Mouse (Mus musculus): Measurements from ENCODE around the gene Nlrp4f. TPM values are rescaled to one million over a fixed set of nuclear protein-coding genes. Genes with fewer than 3 reads are reported as not detected.
A peak's percentile ranks its signal among the peaks of the same experiment; 100 is the strongest.

Gene Nlrp4f
- polyA plus RNA-seq (2014; fragmentation: Nextera tagmentation; extraction: Ambion mirVana): not detected in 2 replicates

GRCm38 (mm10) chr13:65205877-65206276, at the start of gene Nlrp4f:
TSS of gene Nlrp4f (minus strand) at chr13:65205977.
- H3K9me3 ChIP-seq (ENCODE audit: control insufficient read depth, low read depth, low read length): no peaks in the 10 kb centered on the region
- WGBS: 79% methylated on average over 10 of the region's 10 CpGs
- no peak within 1 kb of the TSS for H3K4me3 ChIP-seq (ENCODE audit: low read depth, low read length)
- no peak within 1 kb of the TSS for H3K9ac ChIP-seq (replicated peaks; ENCODE audit: low read depth, low read length)
- no peaks in the 10 kb centered on the region for H3K4me1 ChIP-seq (ENCODE audit: control insufficient read depth, insufficient read depth, low read length)
- no peaks in the 10 kb centered on the region for H3K27me3 ChIP-seq (ENCODE audit: control insufficient read depth, insufficient read depth, low read length)
- no peaks in the 10 kb centered on the region for H3K36me3 ChIP-seq (ENCODE audit: control insufficient read depth, insufficient read depth, low read length)
- no peak within 1 kb of the TSS for H3K27ac ChIP-seq (ENCODE audit: low read length)
- ATAC-seq (ENCODE audit: insufficient number of reproducible peaks, insufficient read depth, low FRiP score, low read depth): no peak
- no peak within 1 kb of the TSS for H3K4me2 ChIP-seq (replicated peaks; ENCODE audit: low read depth, low read length)

DNA sequence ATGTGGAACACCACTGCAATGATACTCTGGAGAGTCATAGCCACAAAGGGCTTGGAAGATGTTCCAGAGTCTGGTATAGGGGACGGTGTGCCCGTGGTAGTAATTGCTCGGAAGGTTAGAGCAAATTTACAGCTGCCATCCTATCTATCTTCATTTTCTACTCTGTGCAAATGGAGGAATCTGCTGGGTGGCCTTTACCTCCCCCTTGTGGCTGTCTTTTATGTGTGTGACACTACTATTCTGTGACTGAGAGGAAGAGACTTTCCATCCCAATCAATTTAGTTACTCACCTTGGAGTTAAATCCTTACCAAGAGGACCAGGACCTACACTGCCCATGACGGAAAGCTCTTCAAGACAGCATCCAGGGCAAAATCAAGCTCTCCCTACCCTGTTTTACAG, 37.5 kb upstream of the Nlrp4f start:
- no peak overlapping the region for H3K9ac ChIP-seq (replicated peaks; ENCODE audit: low read depth, low read length)
- H3K27me3 ChIP-seq (ENCODE audit: control insufficient read depth, insufficient read depth, low read length): no peaks in the 10 kb centered on the region
- peaks cover 6% of the 10 kb centered on the region; the same call in 1 of the 2 replicates for H3K4me1 ChIP-seq (ENCODE audit: control insufficient read depth, insufficient read depth, low read length)
- H3K9me3 ChIP-seq (ENCODE audit: control insufficient read depth, low read depth, low read length): peaks cover 11% of the 10 kb centered on the region; the same call in 1 of the 2 replicates
- H3K4me2 ChIP-seq (replicated peaks; ENCODE audit: low read depth, low read length): no peak overlapping the region
- no peaks in the 10 kb centered on the region for H3K36me3 ChIP-seq (ENCODE audit: control insufficient read depth, insufficient read depth, low read length)
- 93% methylated on average over 4 of the region's 4 CpGs for WGBS
- no peak overlapping the region for H3K4me3 ChIP-seq (ENCODE audit: low read depth, low read length)
- no peak overlapping the region for H3K27ac ChIP-seq (ENCODE audit: low read length)
- no peak for ATAC-seq (ENCODE audit: insufficient number of reproducible peaks, insufficient read depth, low FRiP score, low read depth)

GRCm38 (mm10) chr13:65242319-65242787, 36.6 kb upstream of the Nlrp4f start:
- Histone ChIP-seq H3K4me2 (replicated peaks; ENCODE audit: low read depth, low read length) (peak overlapping the region; percentile 99), H3K27me3 (ENCODE audit: control insufficient read depth, insufficient read depth, low read length) (no peaks in the 10 kb centered on the region), H3K4me3 (ENCODE audit: low read depth, low read length) (peak overlapping the region; percentile 75), H3K9me3 (ENCODE audit: control insufficient read depth, low read depth, low read length) (peaks cover 11% of the 10 kb centered on the region; the same call in 1 of the 2 replicates), H3K9ac (replicated peaks; ENCODE audit: low read depth, low read length) (no peak overlapping the region; the same call in 1 of the 2 replicates), H3K4me1 (ENCODE audit: control insufficient read depth, insufficient read depth, low read length) (peaks cover 6% of the 10 kb centered on the region; the same call in 1 of the 2 replicates), H3K27ac (ENCODE audit: low read length) (no peak overlapping the region), H3K36me3 (ENCODE audit: control insufficient read depth, insufficient read depth, low read length) (no peaks in the 10 kb centered on the region)
- WGBS: 26% methylated on average over 27 of the region's 27 CpGs
- ATAC-seq (ENCODE audit: insufficient number of reproducible peaks, insufficient read depth, low FRiP score, low read depth): no peak

DNA sequence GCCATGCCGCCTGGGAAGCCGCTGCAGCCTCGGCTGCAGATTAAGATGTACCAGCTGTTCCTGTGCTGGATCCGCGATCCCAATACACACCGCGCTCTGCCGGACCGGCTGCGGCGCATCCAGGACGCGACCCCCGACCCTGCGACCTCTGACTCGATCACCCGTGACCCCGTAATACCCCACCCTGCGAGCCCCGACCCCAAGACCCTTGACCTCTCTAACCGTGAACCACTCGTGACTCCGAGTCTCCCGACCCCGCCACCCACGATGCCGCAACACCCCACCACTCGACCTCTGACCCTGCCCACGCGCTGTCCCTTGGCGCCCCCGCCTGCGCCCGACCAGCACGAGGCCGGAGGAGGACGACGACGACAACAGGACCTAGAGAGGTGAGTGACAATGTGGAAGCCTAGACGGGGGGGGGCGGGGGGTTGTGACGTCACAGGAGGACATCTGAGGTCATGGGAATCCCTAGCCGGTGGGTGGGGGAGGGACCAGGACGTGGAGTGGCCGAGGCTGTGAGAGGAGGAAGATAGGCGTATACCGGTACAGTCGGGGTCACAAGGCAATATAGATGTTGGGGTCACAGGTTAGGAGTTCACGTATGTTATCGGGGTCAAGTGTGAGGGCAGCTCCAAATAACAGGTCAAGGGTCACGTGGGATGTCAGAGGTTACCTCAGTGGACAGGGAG, 36.0 kb upstream of the Nlrp4f start:
- no peaks in the 10 kb centered on the region for H3K27me3 ChIP-seq (ENCODE audit: control insufficient read depth, insufficient read depth, low read length)
- peak overlapping the region; percentile 61 for H3K9ac ChIP-seq (replicated peaks; ENCODE audit: low read depth, low read length)
- H3K27ac ChIP-seq (ENCODE audit: low read length): peak overlapping the region; percentile 87
- H3K9me3 ChIP-seq (ENCODE audit: control insufficient read depth, low read depth, low read length): peaks cover 11% of the 10 kb centered on the region; the same call in 1 of the 2 replicates
- H3K4me2 ChIP-seq (replicated peaks; ENCODE audit: low read depth, low read length): peak overlapping the region; percentile 99
- peaks cover 6% of the 10 kb centered on the region; the same call in 1 of the 2 replicates for H3K4me1 ChIP-seq (ENCODE audit: control insufficient read depth, insufficient read depth, low read length)
- WGBS: 3% methylated on average over 50 of the region's 51 CpGs
- H3K4me3 ChIP-seq (ENCODE audit: low read depth, low read length): peak overlapping the region; percentile 75
- H3K36me3 ChIP-seq (ENCODE audit: control insufficient read depth, insufficient read depth, low read length): no peaks in the 10 kb centered on the region
- peak; percentile 19 for ATAC-seq (ENCODE audit: insufficient number of reproducible peaks, insufficient read depth, low FRiP score, low read depth)

DNA sequence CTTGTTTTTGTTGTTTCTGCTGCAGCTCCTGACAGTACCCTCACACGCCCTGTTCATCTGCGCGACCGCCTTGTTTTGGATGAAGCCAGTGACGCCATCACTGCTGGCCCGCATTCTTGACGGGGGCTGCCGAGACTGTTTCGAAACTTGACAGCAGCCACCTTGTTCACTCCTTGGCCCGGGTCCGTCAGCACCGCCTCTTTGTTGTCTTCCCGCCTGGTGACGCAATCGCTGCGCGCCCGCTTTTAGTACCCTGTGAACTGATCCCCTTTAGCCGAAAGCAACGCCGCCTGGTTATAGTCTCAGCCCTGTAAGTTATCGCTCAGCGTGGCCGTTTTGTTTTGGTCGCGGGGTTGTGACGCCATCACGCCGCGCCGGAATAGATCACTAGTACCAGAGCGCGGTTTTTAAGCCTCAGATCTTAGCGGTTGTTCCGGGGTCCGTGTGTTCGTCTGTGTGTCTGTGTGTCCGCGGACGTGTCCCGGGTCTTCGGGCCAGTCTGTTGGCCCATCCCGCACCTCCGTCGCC, 35.4 kb upstream of the Nlrp4f start:
- peak overlapping the region; percentile 75 for H3K4me3 ChIP-seq (ENCODE audit: low read depth, low read length)
- peaks cover 6% of the 10 kb centered on the region; the same call in 1 of the 2 replicates for H3K4me1 ChIP-seq (ENCODE audit: control insufficient read depth, insufficient read depth, low read length)
- H3K9ac ChIP-seq (replicated peaks; ENCODE audit: low read depth, low read length): peak overlapping the region; percentile 61
- H3K9me3 ChIP-seq (ENCODE audit: control insufficient read depth, low read depth, low read length): peaks cover 10% of the 10 kb centered on the region; the same call in 1 of the 2 replicates
- ATAC-seq (ENCODE audit: insufficient number of reproducible peaks, insufficient read depth, low FRiP score, low read depth): peak; percentile 85
- WGBS: under 1% methylated on average over 45 of the region's 45 CpGs
- H3K36me3 ChIP-seq (ENCODE audit: control insufficient read depth, insufficient read depth, low read length): no peaks in the 10 kb centered on the region
- H3K27ac ChIP-seq (ENCODE audit: low read length): peak overlapping the region; percentile 87
- H3K27me3 ChIP-seq (ENCODE audit: control insufficient read depth, insufficient read depth, low read length): no peaks in the 10 kb centered on the region
- H3K4me2 ChIP-seq (replicated peaks; ENCODE audit: low read depth, low read length): peak overlapping the region; percentile 99

DNA sequence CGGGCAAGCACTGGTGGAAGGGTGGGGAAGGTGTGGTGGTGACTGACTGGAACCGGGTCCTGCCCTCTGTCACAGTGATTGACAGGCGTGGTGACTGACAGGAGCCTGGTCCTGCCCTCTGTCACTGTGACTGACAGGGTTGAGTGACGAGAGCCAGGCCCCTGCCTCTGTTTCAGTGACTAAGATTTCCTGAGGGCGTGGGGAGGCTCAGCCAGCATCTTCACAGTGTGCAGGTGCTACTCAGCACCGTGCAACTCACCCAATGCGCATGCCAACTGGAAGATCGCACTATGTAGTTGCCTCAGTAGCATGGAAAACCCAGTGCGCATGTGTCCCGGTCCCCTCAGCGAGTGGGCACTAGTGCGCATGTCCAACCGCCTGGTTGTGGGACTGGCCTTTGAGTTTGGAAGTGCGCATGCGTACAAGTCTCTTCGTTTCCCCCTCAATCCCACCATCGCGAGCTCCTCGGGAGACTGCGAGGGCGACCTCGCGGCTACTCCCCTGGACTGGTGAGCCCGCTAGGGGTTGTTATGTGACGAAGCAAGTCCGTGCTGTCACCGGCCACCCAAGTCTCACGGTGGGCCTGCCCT, 34.8 kb upstream of the Nlrp4f start:
- Histone ChIP-seq H3K27me3 (ENCODE audit: control insufficient read depth, insufficient read depth, low read length) (no peaks in the 10 kb centered on the region), H3K4me2 (replicated peaks; ENCODE audit: low read depth, low read length) (peak overlapping the region; percentile 99), H3K4me1 (ENCODE audit: control insufficient read depth, insufficient read depth, low read length) (peaks cover 6% of the 10 kb centered on the region; the same call in 1 of the 2 replicates), H3K9me3 (ENCODE audit: control insufficient read depth, low read depth, low read length) (peaks cover 5% of the 10 kb centered on the region; the same call in 1 of the 2 replicates), H3K36me3 (ENCODE audit: control insufficient read depth, insufficient read depth, low read length) (no peaks in the 10 kb centered on the region), H3K4me3 (ENCODE audit: low read depth, low read length) (peak overlapping the region; percentile 75), H3K27ac (ENCODE audit: low read length) (peak overlapping the region; percentile 87), H3K9ac (replicated peaks; ENCODE audit: low read depth, low read length) (peak overlapping the region; percentile 61; the same call in 1 of the 2 replicates)
- peak; percentile 89 for ATAC-seq (ENCODE audit: insufficient number of reproducible peaks, insufficient read depth, low FRiP score, low read depth)
- WGBS: under 1% methylated on average over 28 of the region's 28 CpGs

- ATAC-seq (ENCODE audit: insufficient number of reproducible peaks, insufficient read depth, low FRiP score, low read depth): no peak
Measured at GRCm38 (mm10) chr13:65237211-65237610, 31.4 kb upstream of the Nlrp4f start.

GRCm38 (mm10) chr13:65226657-65227056, 20.9 kb upstream of the Nlrp4f start:
- H3K27me3 ChIP-seq (ENCODE audit: control insufficient read depth, insufficient read depth, low read length): no peaks in the 10 kb centered on the region
- no peak for ATAC-seq (ENCODE audit: insufficient number of reproducible peaks, insufficient read depth, low FRiP score, low read depth)
- H3K27ac ChIP-seq (ENCODE audit: low read length): no peak overlapping the region
- H3K4me2 ChIP-seq (replicated peaks; ENCODE audit: low read depth, low read length): no peak overlapping the region
- H3K4me3 ChIP-seq (ENCODE audit: low read depth, low read length): no peak overlapping the region
- H3K36me3 ChIP-seq (ENCODE audit: control insufficient read depth, insufficient read depth, low read length): no peaks in the 10 kb centered on the region
- no peak overlapping the region for H3K9ac ChIP-seq (replicated peaks; ENCODE audit: low read depth, low read length)
- no peaks in the 10 kb centered on the region for H3K9me3 ChIP-seq (ENCODE audit: control insufficient read depth, low read depth, low read length)
- H3K4me1 ChIP-seq (ENCODE audit: control insufficient read depth, insufficient read depth, low read length): no peaks in the 10 kb centered on the region
- whole genome bisulfite sequencing: 80% methylated on average over 2 of the region's 2 CpGs

More at GRCm38 (mm10) chr13:65237211-65237610, 31.4 kb upstream of the Nlrp4f start:
- WGBS: 73% methylated on average over 9 of the region's 9 CpGs
- Histone ChIP-seq H3K4me2 (replicated peaks; ENCODE audit: low read depth, low read length) (no peak overlapping the region), H3K27me3 (ENCODE audit: control insufficient read depth, insufficient read depth, low read length) (no peaks in the 10 kb centered on the region), H3K9me3 (ENCODE audit: control insufficient read depth, low read depth, low read length) (no peaks in the 10 kb centered on the region), H3K4me1 (ENCODE audit: control insufficient read depth, insufficient read depth, low read length) (peaks cover 2% of the 10 kb centered on the region; the same call in 1 of the 2 replicates), H3K27ac (ENCODE audit: low read length) (no peak overlapping the region), H3K36me3 (ENCODE audit: control insufficient read depth, insufficient read depth, low read length) (no peaks in the 10 kb centered on the region), H3K9ac (replicated peaks; ENCODE audit: low read depth, low read length) (no peak overlapping the region), H3K4me3 (ENCODE audit: low read depth, low read length) (no peak overlapping the region)
